Mouse (Mus musculus) layer of hippocampus, adult 9-10 months (tissue): ENCODE data around the gene Serpina10.
"Not testable (repeated sequence)": the region's sequence is repeated elsewhere in the genome, so short reads cannot be mapped to it uniquely, and the experiment has no call there.

Experiments used
- DNase-seq: peaks from one replicate; pipeline ENCODE4 v3.0.0; 2022; ENCODE audit warnings: low spot score

Serpina10 gene

GRCm38 (mm10) chr12:103615141-103615540 lies 16.1 kb downstream of the Serpina10 start:
- no peak for DNase-seq

DNA sequence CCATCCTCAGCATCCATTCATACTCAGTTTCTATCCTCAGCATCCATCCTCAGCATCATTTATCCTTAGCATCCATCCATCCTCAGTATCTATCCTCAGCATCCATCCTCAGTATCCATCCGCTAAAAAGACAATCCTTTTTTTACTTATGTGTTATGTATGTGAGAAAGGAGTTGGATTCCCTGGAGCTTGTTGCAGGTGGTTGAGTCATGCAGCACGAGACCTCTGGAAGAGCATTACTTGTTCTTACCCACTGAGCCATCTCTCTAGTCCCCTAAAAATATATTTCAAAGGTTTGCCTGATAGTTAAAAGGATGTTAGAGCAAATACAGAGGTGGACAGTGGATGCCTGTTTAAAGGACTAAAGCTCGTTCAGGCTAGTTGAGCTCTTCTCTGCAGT lies 29.4 kb downstream of the Serpina10 start:
- DNase-seq, result no peak

DNA sequence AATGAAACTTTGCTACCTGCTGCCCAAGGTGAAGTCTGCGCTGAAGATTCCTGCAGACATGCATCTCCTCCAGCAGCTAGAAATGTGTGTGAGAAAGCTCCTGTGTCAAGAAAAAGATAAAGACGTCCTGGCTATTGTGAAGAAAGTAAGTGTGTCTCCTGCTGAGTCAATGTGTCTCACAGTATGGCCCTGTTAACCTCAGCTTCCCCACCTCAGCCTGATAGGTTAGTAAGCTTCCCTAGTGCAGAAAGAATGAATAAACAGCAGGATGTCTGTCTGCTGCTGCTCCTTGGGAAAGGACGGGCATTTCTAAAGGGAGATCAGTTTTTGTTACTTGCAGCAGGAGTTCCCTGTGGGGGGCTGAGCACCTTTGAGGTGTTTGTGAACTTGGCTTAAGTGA lies 30.9 kb downstream of the Serpina10 start:
- DNase-seq, result no peak

DNA sequence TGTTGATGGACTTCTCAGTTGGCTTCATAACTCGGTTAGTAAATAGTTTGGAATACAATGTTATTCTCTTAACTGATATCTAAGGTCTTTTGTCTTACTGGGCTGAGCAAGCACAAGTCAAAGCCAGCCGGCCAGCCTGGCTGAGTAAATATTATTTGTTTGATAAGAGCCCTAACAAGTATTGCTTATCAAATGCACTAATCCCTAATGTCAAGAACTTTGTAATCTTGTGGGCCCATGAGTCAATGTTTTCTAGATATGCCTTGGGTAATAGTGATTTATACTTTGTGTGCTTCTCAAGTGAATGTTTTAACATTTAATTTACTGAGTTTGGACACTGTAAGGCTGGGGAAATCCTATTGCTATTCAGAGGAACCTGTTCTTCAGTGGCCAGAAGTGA lies 32.8 kb downstream of the Serpina10 start:
- DNase-seq, result no peak

DNA sequence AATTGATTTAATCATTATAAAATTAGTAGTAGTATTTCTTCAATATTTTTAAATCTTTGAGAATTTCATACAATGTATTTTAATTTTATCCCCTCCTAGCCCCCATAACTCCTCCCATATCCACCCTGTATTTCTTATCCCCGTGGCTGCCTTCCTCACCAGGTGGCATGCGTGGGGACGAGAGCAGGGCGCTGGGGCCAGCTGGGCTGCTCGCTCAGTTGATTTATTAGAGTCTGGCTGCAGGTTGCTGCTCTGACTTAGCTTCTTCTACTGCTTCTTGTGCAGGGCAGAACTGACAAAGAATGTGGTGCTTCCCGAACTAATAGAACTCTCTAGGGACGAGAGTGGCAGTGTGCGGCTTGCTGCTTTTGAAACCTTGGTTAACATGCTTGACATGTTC lies 47.5 kb downstream of the Serpina10 start:
- DNase-seq, result no peak

DNA sequence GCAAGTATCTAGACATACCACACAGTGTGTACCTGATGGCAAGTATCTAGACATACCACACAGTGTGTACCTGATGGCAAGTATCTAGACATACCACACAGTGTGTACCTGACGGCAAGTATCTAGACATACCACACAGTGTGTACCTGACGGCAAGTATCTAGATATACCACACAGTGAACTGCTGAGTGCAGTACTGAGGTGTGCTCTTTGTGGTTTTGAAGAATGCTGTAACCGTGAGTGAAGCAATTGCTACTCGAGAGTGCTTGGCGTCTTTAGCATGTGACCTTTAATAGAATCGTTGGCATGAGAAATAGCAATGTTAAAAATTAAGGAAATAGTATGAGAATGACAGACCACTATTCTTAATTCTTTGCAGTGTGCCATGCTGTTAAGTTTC lies 53.1 kb downstream of the Serpina10 start:
- not testable (repeated sequence) for DNase-seq

GRCm38 (mm10) chr12:103569690-103570089 lies 61.6 kb downstream of the Serpina10 start:
- no peak for DNase-seq

DNA sequence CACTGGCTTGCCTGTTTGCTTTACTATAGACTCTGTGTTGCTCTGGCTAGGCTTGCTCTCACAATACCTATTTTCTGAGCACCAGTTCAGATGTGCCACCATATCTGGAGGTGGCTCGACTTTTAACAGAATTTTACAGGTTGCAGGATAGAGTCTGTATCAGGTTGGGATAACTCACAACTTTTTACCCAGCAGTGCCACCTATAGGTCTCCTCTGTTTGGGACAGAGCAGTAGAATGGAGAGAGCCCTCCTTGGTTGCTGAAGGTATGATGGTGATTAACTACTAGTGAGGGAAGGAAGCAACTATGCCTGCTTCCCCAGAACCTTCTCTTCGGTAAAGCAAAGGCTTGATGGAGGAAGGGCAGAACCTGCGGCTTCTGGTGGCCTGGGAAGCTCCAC lies 64.1 kb downstream of the Serpina10 start:
- DNase-seq, result no peak

GRCm38 (mm10) chr12:103565151-103565550 lies 66.1 kb downstream of the Serpina10 start:
- no peak for DNase-seq
